Mouse (Mus musculus) neural tube, embryonic 12.5 days (tissue): ENCODE measurements around the gene Lta. TPM values are rescaled to one million over a fixed set of nuclear protein-coding genes. Genes with fewer than 3 reads are reported as not detected.
"Not testable (repeated sequence)": the region's sequence is repeated elsewhere in the genome, so short reads cannot be mapped to it uniquely, and the experiment has no call there.

Experiments used
- ATAC-seq: fragments of 200-750 bp; cut with Nextera tagmentation; 2 replicates; pipeline ENCODE4 v1.8.0; 2017; ENCODE audit warnings: low read depth, mild to moderate bottlenecking, moderate TSS enrichment, moderate library complexity; ENCODE audit not compliant: low FRiP score
- H3K27ac ChIP-seq: fragments of 300-500 bp; sonication (generic); 2 replicates; pipeline ENCODE4 v1.5.1; 2016
- H3K27me3 ChIP-seq: fragments of 300-500 bp; sonication (generic); replicated peaks from 2 replicates; pipeline ENCODE4 v1.6.1; 2016; ENCODE audit warnings: mild to moderate bottlenecking
- H3K36me3 ChIP-seq: fragments of 300-500 bp; sonication (generic); 2 replicates; pipeline ENCODE4 v1.6.1; 2016; ENCODE audit warnings: mild to moderate bottlenecking
- H3K4me1 ChIP-seq: fragments of 300-500 bp; sonication (generic); 2 replicates; pipeline ENCODE4 v1.6.1; 2016
- H3K4me2 ChIP-seq: fragments of 300-500 bp; sonication (generic); replicated peaks from 2 replicates; pipeline ENCODE4 v1.6.1; 2016; ENCODE audit warnings: mild to moderate bottlenecking
- H3K4me3 ChIP-seq: fragments of 300-500 bp; sonication (generic); 2 replicates; pipeline ENCODE4 v1.5.1; 2016
- H3K9ac ChIP-seq: fragments of 300-500 bp; sonication (generic); 2 replicates; pipeline ENCODE4 v1.6.1; 2016; ENCODE audit warnings: mild to moderate bottlenecking
- H3K9me3 ChIP-seq: fragments of 300-500 bp; sonication (generic); 2 replicates; pipeline ENCODE4 v1.6.1; 2016; ENCODE audit warnings: mild to moderate bottlenecking
- WGBS: fragments of 180-500 bp; shearing (Covaris S2); methylation state at CpG from one replicate; pipeline ENCODE4 v1.1.7; 2016; 5-methylcytosine and 5-hydroxymethylcytosine counted together
- polyA plus RNA-seq: library from polyadenylated mRNA; unstranded; fragments of >200 nt; fragmentation: Nextera tagmentation; extraction: Ambion mirVana; gene quantifications from 2 replicates; pipeline ENCODE4 v1.2.1, GENCODE M21; 2016

Gene Lta
- polyA plus RNA-seq, 1 experiment from 2014 or later = not detected

GRCm38 (mm10) chr17:35235614-35236389 is 30.7 kb upstream of the Lta start, which contains the start of gene Nfkbil1:
TSS of gene Nfkbil1 (minus strand) at chr17:35235792.
- Histone ChIP-seq H3K36me3 (peaks cover 6% of the 10 kb centered on the region; the same call in 1 of the 2 replicates), H3K9ac (peak within 1 kb of the TSS; percentile 81), H3K27ac (peak within 1 kb of the TSS; percentile 87), H3K9me3 (no peaks in the 10 kb centered on the region), H3K4me3 (peak within 1 kb of the TSS; percentile 58), H3K27me3 (no peaks in the 10 kb centered on the region), H3K4me1 (peaks cover 36% of the 10 kb centered on the region), H3K4me2 (peak within 1 kb of the TSS; percentile 90)
- WGBS = under 1% methylated on average over 35 of the region's 35 CpGs
- ATAC-seq = peak; percentile 80

DNA sequence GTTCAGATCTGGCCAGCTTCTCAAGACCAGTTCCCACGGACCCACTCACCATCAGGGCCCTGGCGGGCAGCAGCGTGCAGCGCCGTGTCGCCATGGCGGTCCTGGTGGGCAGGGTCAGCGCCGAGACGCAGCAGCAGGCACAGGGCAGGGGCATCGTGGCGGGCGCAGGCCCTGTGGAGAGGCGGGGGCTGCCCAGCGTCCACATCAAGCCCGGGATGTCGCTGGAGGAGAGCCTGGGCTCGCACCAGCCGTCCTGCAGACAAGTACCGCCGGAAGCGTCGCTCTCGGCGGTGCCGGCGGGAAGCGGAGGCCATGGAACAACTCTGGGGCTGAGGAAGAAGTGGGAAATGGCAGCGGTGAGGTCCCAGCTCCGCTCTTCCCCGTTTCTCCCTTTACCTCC is 29.8 kb upstream of the Lta start:
- Histone ChIP-seq H3K27me3 (no peaks in the 10 kb centered on the region), H3K9me3 (no peaks in the 10 kb centered on the region), H3K4me3 (peak overlapping the region; percentile 58), H3K36me3 (peaks cover 11% of the 10 kb centered on the region), H3K4me1 (peaks cover 31% of the 10 kb centered on the region), H3K27ac (peak overlapping the region; percentile 87), H3K4me2 (peak overlapping the region; percentile 90), H3K9ac (peak overlapping the region; percentile 81)
- peak; percentile 23; the same call in 1 of the 2 replicates for ATAC-seq
- 4% methylated on average over 31 of the region's 31 CpGs for WGBS

DNA sequence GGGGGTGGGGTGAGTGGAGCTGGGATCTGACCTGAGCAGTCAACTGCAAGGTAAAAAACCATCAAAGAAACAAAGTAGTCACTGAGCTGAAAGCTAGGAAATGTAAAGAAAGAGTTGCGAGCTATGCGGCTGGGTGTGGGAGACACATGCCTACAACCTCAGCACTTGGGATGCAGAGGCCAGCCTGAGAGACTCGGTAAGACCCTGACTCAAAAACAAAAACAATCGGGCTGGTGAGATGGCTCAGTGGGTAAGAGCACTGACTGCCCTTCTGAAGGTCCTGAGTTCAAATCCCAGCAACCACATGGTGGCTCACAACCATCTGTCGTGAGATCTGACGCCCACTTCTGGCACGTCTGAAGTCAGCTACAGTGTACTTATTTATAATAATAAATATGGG is 28.9 kb upstream of the Lta start:
- Histone ChIP-seq H3K36me3 (peaks cover 19% of the 10 kb centered on the region), H3K4me2 (peak overlapping the region; percentile 90; the same call in 1 of the 2 replicates), H3K4me1 (peaks cover 31% of the 10 kb centered on the region)
- 85% methylated on average over 7 of the region's 7 CpGs for WGBS
- not testable (repeated sequence) for H3K9ac ChIP-seq, H3K4me3 ChIP-seq, H3K27me3 ChIP-seq, H3K9me3 ChIP-seq, H3K27ac ChIP-seq, ATAC-seq

DNA sequence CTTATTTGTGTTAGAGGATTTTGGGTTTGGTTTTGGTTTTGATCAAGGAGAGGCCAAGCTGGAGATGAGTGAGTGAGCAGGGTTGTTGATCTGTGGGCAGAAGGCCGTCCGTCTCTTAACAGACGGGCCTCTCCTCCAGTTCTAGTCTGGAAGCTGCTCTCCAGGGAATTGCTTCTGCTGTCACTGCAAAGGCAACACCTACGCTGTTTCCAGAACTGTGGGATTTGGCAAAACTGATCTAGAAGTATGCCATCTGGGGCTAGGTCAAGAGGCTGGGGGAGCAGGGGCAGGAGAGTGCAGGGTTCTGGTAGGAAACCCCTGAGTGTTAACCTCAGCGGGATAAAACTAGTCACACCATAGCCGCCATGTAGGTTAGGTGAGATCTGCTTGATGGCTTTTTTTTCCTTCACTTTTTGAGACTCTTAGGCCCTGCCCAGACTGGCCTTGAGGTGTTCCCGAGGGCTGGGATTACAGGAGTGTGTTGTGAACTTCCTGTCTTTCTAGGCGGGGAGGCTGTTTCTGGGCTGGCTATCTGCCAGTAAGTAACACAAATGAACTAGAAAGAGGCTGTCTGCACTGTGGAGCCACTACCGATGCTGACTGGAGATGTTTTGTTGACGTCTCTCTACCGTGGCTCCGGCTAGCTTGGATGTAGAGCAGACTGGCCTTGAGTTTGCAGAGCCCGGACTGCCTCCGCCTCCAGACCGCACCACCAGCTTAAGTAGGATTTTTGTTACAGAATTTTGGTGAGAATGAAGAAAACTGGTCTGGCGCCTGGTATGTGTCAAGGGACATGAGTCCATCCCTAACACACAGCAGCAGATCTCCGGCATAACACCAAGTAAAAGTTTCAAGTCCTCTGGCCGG is 28.2 kb upstream of the Lta start, which contains the start of gene Atp6v1g2:
Gene Atp6v1g2, plus strand, starts transcription at position 547 of the 867 bp plus-strand sequence.
- peak within 1 kb of the TSS; percentile 58; the same call in 1 of the 2 replicates for H3K4me3 ChIP-seq
- no peak within 1 kb of the TSS for H3K27ac ChIP-seq
- 0 out of 2 replicates have a peak within 1 kb of the TSS, but pooled peaks have one; percentile 17 for H3K9ac ChIP-seq
- H3K9me3 ChIP-seq = no peaks in the 10 kb centered on the region
- WGBS = 85% methylated on average over 18 of the region's 18 CpGs
- peaks cover 25% of the 10 kb centered on the region for H3K36me3 ChIP-seq
- no peaks in the 10 kb centered on the region for H3K27me3 ChIP-seq
- peak within 1 kb of the TSS; percentile 90 for H3K4me2 ChIP-seq
- peaks cover 31% of the 10 kb centered on the region for H3K4me1 ChIP-seq
- ATAC-seq = no peak

DNA sequence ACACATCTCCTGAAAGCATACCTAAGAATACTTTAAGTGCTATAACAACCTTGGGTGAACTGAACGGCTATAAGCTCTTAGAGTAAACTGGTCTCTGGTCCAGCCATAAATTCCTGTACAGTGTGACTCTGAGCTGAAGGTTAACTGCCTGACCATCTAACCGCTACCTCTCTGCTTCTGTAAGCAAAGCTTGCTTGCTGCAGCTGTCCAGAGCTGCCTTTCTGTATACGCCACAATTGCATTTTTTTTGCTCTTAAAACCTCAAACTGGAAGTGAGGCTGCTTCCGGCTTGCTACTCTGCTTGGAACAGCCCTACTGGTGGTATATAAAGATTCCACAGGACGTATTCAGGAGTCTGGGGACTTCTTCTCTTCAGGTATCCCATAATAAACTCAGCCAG is 27.5 kb upstream of the Lta start:
- no peaks in the 10 kb centered on the region for H3K9me3 ChIP-seq
- no peak overlapping the region for H3K4me3 ChIP-seq
- H3K27me3 ChIP-seq = no peaks in the 10 kb centered on the region
- no peak overlapping the region for H3K9ac ChIP-seq
- peaks cover 31% of the 10 kb centered on the region for H3K4me1 ChIP-seq
- peaks cover 32% of the 10 kb centered on the region for H3K36me3 ChIP-seq
- no peak for ATAC-seq
- H3K4me2 ChIP-seq = no peak overlapping the region
- no peak overlapping the region for H3K27ac ChIP-seq
- 90% methylated on average over 5 of the region's 5 CpGs for WGBS

- Histone ChIP-seq H3K9ac (no peak overlapping the region), H3K27me3 (no peaks in the 10 kb centered on the region), H3K36me3 (peaks cover 37% of the 10 kb centered on the region), H3K27ac (no peak overlapping the region), H3K4me2 (peak overlapping the region; percentile 14; the same call in 1 of the 2 replicates), H3K9me3 (no peaks in the 10 kb centered on the region), H3K4me3 (no peak overlapping the region), H3K4me1 (peaks cover 26% of the 10 kb centered on the region)
- WGBS = 14% methylated on average over 12 of the region's 12 CpGs
- ATAC-seq = no peak
Observed at GRCm38 (mm10) chr17:35232043-35232442, 26.9 kb upstream of the Lta start.

GRCm38 (mm10) chr17:35231022-35231421 is 25.9 kb upstream of the Lta start:
- peaks cover 41% of the 10 kb centered on the region for H3K36me3 ChIP-seq
- H3K4me2 ChIP-seq = no peak overlapping the region
- no peaks in the 10 kb centered on the region for H3K27me3 ChIP-seq
- H3K4me1 ChIP-seq = peaks cover 20% of the 10 kb centered on the region; the same call in 1 of the 2 replicates
- no peak overlapping the region for H3K27ac ChIP-seq
- no peaks in the 10 kb centered on the region for H3K9me3 ChIP-seq
- no peak for ATAC-seq
- no peak overlapping the region for H3K9ac ChIP-seq
- WGBS = 95% methylated on average over 10 of the region's 10 CpGs
- no peak overlapping the region for H3K4me3 ChIP-seq

DNA sequence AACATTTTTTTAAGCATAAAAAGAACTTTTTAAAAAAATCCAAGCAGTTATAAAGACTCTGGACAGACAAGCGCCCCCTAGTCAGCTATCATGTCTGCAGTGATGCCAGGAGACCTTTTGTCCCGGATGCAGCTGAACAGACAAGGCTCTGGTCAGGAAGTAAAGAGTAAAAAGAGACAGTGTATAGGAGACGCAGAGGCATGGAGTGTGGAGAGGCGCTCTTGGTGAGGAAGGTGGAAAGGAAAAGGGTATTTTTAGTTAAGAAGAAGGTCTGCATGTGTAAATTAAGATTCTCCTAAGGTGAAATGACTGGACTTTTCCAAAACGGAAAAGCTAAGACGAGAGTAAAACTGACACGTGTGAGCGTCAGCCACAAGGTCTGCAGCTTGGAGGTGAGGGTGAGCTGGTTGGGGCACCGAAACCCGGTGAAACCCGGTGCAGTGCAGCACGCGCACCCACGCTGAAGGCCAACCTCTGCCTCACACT is 21.5 kb upstream of the Lta start:
- Histone ChIP-seq H3K27me3 (no peaks in the 10 kb centered on the region), H3K4me2 (no peak overlapping the region), H3K4me3 (no peak overlapping the region), H3K4me1 (no peaks in the 10 kb centered on the region), H3K36me3 (peaks cover 54% of the 10 kb centered on the region), H3K9me3 (no peaks in the 10 kb centered on the region), H3K9ac (no peak overlapping the region), H3K27ac (no peak overlapping the region)
- WGBS = 89% methylated on average over 14 of the region's 14 CpGs
- no peak for ATAC-seq

GRCm38 (mm10) chr17:35225456-35225855 is 20.3 kb upstream of the Lta start:
- peaks cover 54% of the 10 kb centered on the region for H3K36me3 ChIP-seq
- WGBS = 95% methylated on average over 5 of the region's 5 CpGs

DNA sequence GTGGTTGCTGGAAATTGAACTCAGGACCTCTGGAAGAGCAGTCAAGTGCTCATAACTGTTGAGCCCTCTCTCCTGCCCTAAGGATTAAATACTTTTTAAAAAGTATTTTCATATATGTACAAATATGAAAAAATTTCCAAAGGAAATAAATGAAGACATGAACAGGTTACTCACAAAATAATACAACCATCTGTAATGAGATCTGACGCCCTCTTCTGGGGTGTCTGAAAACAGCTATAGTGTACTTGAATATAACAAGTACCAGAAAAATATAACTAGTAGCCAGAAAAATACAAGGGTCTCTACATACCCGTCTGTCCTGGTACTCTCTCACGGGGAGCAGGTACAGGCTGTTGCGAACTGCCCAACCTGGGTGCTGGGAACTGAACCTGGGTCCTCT is 19.5 kb upstream of the Lta start:
- no peaks in the 10 kb centered on the region for H3K9me3 ChIP-seq
- 95% methylated on average over 4 of the region's 4 CpGs for WGBS
- peaks cover 56% of the 10 kb centered on the region for H3K36me3 ChIP-seq
- no peak overlapping the region for H3K4me3 ChIP-seq
- ATAC-seq = no peak
- no peak overlapping the region for H3K4me2 ChIP-seq
- H3K27me3 ChIP-seq = no peaks in the 10 kb centered on the region
- H3K9ac ChIP-seq = no peak overlapping the region
- H3K27ac ChIP-seq = no peak overlapping the region
- no peaks in the 10 kb centered on the region; the same call in 1 of the 2 replicates for H3K4me1 ChIP-seq

More at GRCm38 (mm10) chr17:35225456-35225855, 20.3 kb upstream of the Lta start:
- Histone ChIP-seq H3K27me3 (no peaks in the 10 kb centered on the region), H3K4me2 (no peak overlapping the region), H3K9me3 (no peaks in the 10 kb centered on the region), H3K4me3 (no peak overlapping the region), H3K9ac (no peak overlapping the region), H3K27ac (no peak overlapping the region), H3K4me1 (no peaks in the 10 kb centered on the region; the same call in 1 of the 2 replicates)
- no peak for ATAC-seq

- Histone ChIP-seq H3K4me2 (no peak overlapping the region), H3K27me3 (no peaks in the 10 kb centered on the region), H3K27ac (no peak overlapping the region), H3K36me3 (peaks cover 37% of the 10 kb centered on the region), H3K9me3 (no peaks in the 10 kb centered on the region), H3K4me1 (no peaks in the 10 kb centered on the region; the same call in 1 of the 2 replicates), H3K4me3 (no peak overlapping the region), H3K9ac (0 out of 2 replicates have a peak overlapping the region, but pooled peaks have one; percentile 3)
- 77% methylated on average over 6 of the region's 6 CpGs for WGBS
- ATAC-seq = no peak
Observed at GRCm38 (mm10) chr17:35222299-35222698, 17.1 kb upstream of the Lta start.
